Mouse (Mus musculus) heart, postnatal 0 days (tissue): Measurements from ENCODE around the gene Nras. TPM values are rescaled to one million over a fixed set of nuclear protein-coding genes. Genes with fewer than 3 reads are reported as not detected.

Experiments
- ATAC-seq: fragments of 200-750 bp; cut with Nextera tagmentation; 2 replicates; pipeline ENCODE4 v1.8.0; 2017; ENCODE audit warnings: low read depth, moderate number of reproducible peaks, moderate library complexity; ENCODE audit not compliant: insufficient read depth
- DNase-seq: peaks from one replicate; pipeline ENCODE4 v3.0.0-alpha.2; 2016; ENCODE audit warnings: low spot score
- H3K27ac ChIP-seq: fragments of 300-500 bp; sonication (generic); 2 replicates; pipeline ENCODE4 v1.5.1; 2014; ENCODE audit warnings: low read depth, mild to moderate bottlenecking
- H3K27me3 ChIP-seq: fragments of 300-500 bp; sonication (generic); 2 replicates; pipeline ENCODE4 v1.6.1; 2014; ENCODE audit warnings: low read length, mixed read lengths; ENCODE audit not compliant: control insufficient read depth, insufficient read depth
- H3K36me3 ChIP-seq: fragments of 300-500 bp; sonication (generic); replicated peaks from 2 replicates; pipeline ENCODE4 v1.6.1; 2014; ENCODE audit warnings: low read length, mixed read lengths; ENCODE audit not compliant: control insufficient read depth, insufficient read depth
- H3K4me1 ChIP-seq: fragments of 300-500 bp; sonication (generic); 2 replicates; pipeline ENCODE4 v1.6.1; 2014; ENCODE audit warnings: antibody characterized with exemption; ENCODE audit not compliant: control insufficient read depth, insufficient read depth
- H3K4me2 ChIP-seq: fragments of 300-500 bp; sonication (generic); 2 replicates; pipeline ENCODE4 v1.6.1; 2014; ENCODE audit warnings: low read depth, mild to moderate bottlenecking, low read length, moderate library complexity
- H3K4me3 ChIP-seq: fragments of 300-500 bp; sonication (generic); 2 replicates; pipeline ENCODE4 v1.5.1; 2014; ENCODE audit warnings: low read depth, low read length
- H3K9ac ChIP-seq: fragments of 300-500 bp; sonication (generic); replicated peaks from 2 replicates; pipeline ENCODE4 v1.6.1; 2014; ENCODE audit warnings: low read depth, low read length, mixed read lengths
- H3K9me3 ChIP-seq: fragments of 300-500 bp; sonication (generic); replicated peaks from 2 replicates; pipeline ENCODE4 v1.6.1; 2016; ENCODE audit warnings: low read length; ENCODE audit not compliant: control insufficient read depth
- CTCF ChIP-seq: IDR thresholded peaks from 2 replicates; pipeline ENCODE4 v1.5.1; 2016; ENCODE audit warnings: antibody characterized with exemption, control low read depth, low read depth
- EP300 ChIP-seq: IDR thresholded peaks from 2 replicates; pipeline ENCODE4 v1.6.1; 2016; ENCODE audit warnings: antibody characterized with exemption, low read depth
- whole genome bisulfite sequencing: fragments of 180-500 bp; shearing (Covaris S2); extraction: QIAGEN DNeasy Blood & Tissue Kit; methylation state at CpG from one replicate; pipeline ENCODE4 v1.1.7; 2014; 5-methylcytosine and 5-hydroxymethylcytosine counted together
- polyA plus RNA-seq: library from polyadenylated mRNA; unstranded; fragments of >200 nt; fragmentation: Nextera tagmentation; extraction: Ambion mirVana; gene quantifications from 2 replicates; pipeline ENCODE4 v1.2.1, GENCODE M21; 2015
- total RNA-seq: library from RNA; depleted of rRNA; stranded (reverse); fragments of >200 nt; gene quantifications from 2 replicates; pipeline ENCODE4 v1.2.3, GENCODE M21; 2014; ENCODE audit warnings: low replicate concordance

The Nras gene
- total and polyA plus RNA-seq, 2 experiments from 2014 or later = 37.7 to 43.2 TPM

DNA sequence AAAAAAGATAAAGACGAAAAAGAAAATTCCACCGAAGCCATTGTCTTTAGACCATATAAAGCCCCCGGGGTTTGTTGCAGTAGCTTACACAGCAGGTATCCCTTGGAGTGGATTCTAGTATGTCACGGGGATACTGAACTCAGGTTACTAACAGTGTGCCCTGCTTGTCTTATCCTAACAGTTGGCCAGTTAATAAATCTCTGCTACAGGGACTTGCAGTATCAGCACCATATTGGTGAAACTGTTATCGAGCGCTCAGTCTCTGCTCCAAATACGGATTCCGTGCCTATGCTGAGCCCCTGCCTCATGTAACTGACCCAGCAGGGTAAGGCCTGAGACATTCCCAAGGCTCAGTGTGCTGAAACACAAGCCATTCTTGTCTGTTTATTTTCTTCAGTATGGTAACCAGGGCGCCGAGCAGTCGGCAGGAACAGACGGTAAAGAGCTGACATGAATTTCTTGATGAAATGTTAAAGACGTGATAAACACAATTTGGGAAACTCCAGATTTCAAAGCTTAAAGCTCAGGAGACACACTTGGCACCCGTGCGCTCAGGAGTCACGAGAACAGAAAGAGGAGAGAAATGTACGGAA, 23.9 kb downstream of the Nras start:
- Histone ChIP-seq H3K9me3 (no peaks in the 10 kb centered on the region), H3K9ac (no peak overlapping the region), H3K27me3 (no peaks in the 10 kb centered on the region), H3K27ac (no peak overlapping the region), H3K4me3 (no peak overlapping the region), H3K36me3 (no peaks in the 10 kb centered on the region), H3K4me1 (peaks cover 7% of the 10 kb centered on the region; the same call in 1 of the 2 replicates), H3K4me2 (no peak overlapping the region)
- ATAC-seq = no peak
- DNase-seq = no peak
- TF ChIP-seq CTCF = no peak
- no peak for TF ChIP-seq EP300
- WGBS = 85% methylated on average over 17 of the region's 17 CpGs

DNA sequence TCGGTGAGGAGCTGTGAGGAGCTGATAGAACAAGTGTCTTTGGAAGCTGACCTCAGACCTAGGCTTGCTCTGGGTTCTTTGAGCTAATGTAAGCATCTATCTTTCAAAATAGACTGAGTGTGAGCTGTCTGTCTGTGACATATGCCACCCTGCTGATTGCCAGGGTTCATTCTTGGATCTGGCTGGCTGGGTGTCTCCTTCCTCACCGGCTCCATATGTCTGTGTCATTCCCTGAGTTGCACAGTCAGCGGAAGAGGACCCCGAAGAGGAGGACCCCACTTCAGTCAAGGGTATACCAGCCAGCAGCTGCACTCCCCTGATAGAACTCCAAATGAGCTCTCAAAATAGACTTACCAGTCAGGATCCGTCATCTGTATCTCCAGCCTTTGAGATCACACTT, 24.7 kb downstream of the Nras start:
- Histone ChIP-seq H3K4me3 (no peak overlapping the region), H3K4me1 (peaks cover 7% of the 10 kb centered on the region; the same call in 1 of the 2 replicates), H3K9ac (no peak overlapping the region), H3K36me3 (no peaks in the 10 kb centered on the region), H3K27ac (0 out of 2 replicates have a peak overlapping the region, but pooled peaks have one; percentile 20), H3K27me3 (no peaks in the 10 kb centered on the region), H3K4me2 (no peak overlapping the region), H3K9me3 (no peaks in the 10 kb centered on the region)
- peak; percentile 8 for DNase-seq
- WGBS = 36% methylated on average over 5 of the region's 5 CpGs
- ATAC-seq = no peak
- no peak for TF ChIP-seq EP300
- no peak for TF ChIP-seq CTCF

DNA sequence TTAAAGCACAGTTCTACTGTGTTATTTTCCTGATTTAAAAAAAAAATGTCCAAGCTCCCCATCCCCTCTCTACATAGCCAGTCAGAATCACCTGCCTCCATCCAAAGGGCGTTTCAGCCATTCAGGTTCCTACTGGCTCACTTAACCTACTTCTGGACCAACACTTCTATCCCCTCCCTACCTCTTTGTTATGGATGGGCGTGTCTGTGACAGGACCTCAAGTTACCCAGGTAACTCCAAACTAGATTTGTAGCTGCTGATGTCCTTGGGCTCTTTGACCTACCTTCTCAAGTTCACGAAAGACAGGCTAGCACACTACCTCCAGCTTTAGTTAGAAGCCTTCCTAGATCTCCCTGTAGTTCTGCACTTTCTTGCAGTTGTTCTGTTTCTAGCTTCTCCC, 27.9 kb downstream of the Nras start:
- Histone ChIP-seq H3K27me3 (no peaks in the 10 kb centered on the region), H3K4me1 (peaks cover 7% of the 10 kb centered on the region; the same call in 1 of the 2 replicates), H3K4me2 (no peak overlapping the region), H3K27ac (no peak overlapping the region), H3K9me3 (no peaks in the 10 kb centered on the region), H3K36me3 (no peaks in the 10 kb centered on the region), H3K9ac (no peak overlapping the region), H3K4me3 (no peak overlapping the region)
- no peak for ATAC-seq
- TF ChIP-seq CTCF (no peak), EP300 (no peak)
- DNase-seq = no peak
- WGBS = 70% methylated on average over 3 of the region's 3 CpGs

DNA sequence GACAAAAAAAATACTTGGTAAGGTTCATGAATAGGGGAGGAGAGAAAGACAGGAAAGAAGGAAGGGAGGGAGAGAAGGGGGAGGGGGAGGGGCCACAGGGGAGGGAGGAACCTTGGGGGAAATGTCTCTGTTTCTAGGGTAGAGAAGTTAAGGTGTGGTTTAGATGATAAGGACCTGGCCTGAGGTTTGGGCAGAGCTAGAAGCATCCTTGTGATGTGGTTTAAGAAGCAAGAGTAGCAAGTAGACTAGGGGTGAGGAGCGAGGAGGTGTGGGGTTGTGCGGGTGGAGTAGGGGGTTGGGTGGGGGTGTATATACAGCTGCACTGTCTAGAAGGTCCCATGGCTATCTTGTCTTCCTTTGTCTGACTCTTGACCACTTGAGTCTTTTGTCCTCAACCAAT, 33.7 kb downstream of the Nras start:
- no peak overlapping the region for H3K9ac ChIP-seq
- no peak overlapping the region for H3K27ac ChIP-seq
- 94% methylated on average over 2 of the region's 2 CpGs for WGBS
- H3K4me2 ChIP-seq = no peak overlapping the region
- no peaks in the 10 kb centered on the region for H3K9me3 ChIP-seq
- no peak for DNase-seq
- H3K4me3 ChIP-seq = no peak overlapping the region
- H3K4me1 ChIP-seq = no peaks in the 10 kb centered on the region
- no peaks in the 10 kb centered on the region for H3K36me3 ChIP-seq
- H3K27me3 ChIP-seq = no peaks in the 10 kb centered on the region
- no peak for TF ChIP-seq CTCF
- no peak for TF ChIP-seq EP300
- ATAC-seq = no peak

DNA sequence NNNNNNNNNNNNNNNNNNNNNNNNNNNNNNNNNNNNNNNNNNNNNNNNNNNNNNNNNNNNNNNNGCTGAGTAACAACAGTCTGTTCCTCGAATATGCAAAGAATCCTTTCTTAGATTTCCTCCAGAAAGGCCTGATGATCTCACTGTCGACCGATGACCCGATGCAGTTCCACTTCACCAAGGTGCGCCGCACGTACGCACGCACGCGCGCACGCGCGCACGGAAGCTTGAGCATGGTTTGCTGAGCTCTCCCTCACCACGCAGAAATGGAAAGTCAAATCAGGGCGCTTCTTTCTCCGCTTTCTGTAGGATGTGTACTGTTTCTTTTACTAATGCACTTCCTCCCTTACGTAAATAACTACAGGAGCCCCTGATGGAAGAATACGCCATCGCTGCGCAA, 40.6 kb downstream of the Nras start:
- peak overlapping the region; percentile 4; the same call in 1 of the 2 replicates for H3K4me2 ChIP-seq
- H3K4me1 ChIP-seq = peaks cover 4% of the 10 kb centered on the region; the same call in 1 of the 2 replicates

DNA sequence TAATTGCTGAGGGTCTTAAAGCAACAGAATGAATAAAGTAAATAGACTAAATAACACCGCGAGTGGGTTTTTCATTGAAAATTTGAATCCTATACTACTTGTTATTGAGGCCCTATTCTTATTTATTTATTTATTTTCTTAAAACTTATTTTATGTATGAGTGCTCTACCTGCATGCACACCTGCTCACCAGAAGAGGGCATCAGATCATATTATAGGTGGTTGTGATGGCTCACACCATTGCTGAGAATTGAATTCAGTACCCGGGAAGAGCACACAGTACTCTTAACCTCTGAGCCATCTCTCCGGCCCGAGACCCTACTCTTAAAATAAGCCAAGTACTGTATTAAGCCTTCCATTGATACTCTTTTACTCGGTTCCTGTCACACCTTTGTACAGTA, 41.6 kb downstream of the Nras start:
- Histone ChIP-seq H3K27ac (no peak overlapping the region), H3K4me1 (peaks cover 4% of the 10 kb centered on the region; the same call in 1 of the 2 replicates), H3K4me3 (no peak overlapping the region), H3K9ac (no peak overlapping the region), H3K27me3 (no peaks in the 10 kb centered on the region), H3K4me2 (no peak overlapping the region), H3K36me3 (no peaks in the 10 kb centered on the region), H3K9me3 (no peaks in the 10 kb centered on the region)
- DNase-seq = no peak
- peak; percentile 27; the same call in 1 of the 2 replicates for TF ChIP-seq CTCF
- TF ChIP-seq EP300 = no peak
- 81% methylated on average over 6 of the region's 6 CpGs for WGBS
- ATAC-seq = no peak

More for the DNA sequence above, 40.6 kb downstream of the Nras start:
- ATAC-seq (no peak), DNase-seq (no peak)
- H3K36me3 ChIP-seq = no peaks in the 10 kb centered on the region
- no peak overlapping the region for H3K27ac ChIP-seq
- H3K9me3 ChIP-seq = no peaks in the 10 kb centered on the region
- no peak overlapping the region for H3K9ac ChIP-seq
- H3K4me3 ChIP-seq = no peak overlapping the region
- H3K27me3 ChIP-seq = no peaks in the 10 kb centered on the region
- no peak for TF ChIP-seq CTCF
- TF ChIP-seq EP300 = no peak
- 73% methylated on average over 23 of the region's 23 CpGs for WGBS
